In the genomic region with DNA sequence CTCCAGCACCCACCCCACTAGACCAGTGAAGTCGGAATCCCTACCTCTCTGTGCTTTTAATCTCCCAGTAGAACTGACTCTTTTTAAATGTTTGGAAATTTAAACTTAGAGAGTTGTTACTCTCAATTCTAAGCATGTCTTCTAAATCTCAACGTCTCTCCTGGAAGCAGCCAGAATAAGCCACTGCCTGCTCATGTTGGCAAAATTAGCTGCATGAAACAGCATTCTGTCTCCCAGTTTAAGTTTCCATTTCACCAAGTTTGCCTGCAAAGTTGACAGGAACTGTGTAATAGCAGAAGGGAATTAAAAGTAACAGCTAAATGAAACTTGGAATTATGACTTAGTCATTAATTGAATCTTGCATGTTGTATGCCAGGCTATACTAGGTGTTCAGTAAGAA, we compare ENCODE assay signal across 33 mouse cellular contexts. TPM values are rescaled to one million over a fixed set of nuclear protein-coding genes. Genes with fewer than 3 reads are reported as not detected.
"Had no signal": no experiment of that assay in that cellular context is flagged by ENCODE, and none has a peak within 500 bp of the region (broad histone marks: within the 10 kb centered on the region; RNA-seq: fewer than 3 reads in every experiment).

No protein-coding gene starts in this region.

- H3K9me3 ChIP-seq: heart, embryonic 10.5 days; heart, embryonic 12.5 days; heart, embryonic 13.5 days; heart, embryonic 15.5 days; hindbrain, embryonic 10.5 days; hindbrain, embryonic 12.5 days; hindbrain, embryonic 13.5 days; hindbrain, embryonic 15.5 days; intestine, embryonic 15.5 days; kidney, embryonic 15.5 days had no signal

- H3K4me3 ChIP-seq: heart, embryonic 10.5 days; heart, embryonic 12.5 days; heart, embryonic 13.5 days; heart, embryonic 15.5 days; hindbrain, embryonic 10.5 days; hindbrain, embryonic 12.5 days; hindbrain, embryonic 13.5 days; hindbrain, embryonic 15.5 days; intestine, embryonic 15.5 days; kidney, embryonic 15.5 days; left cerebral cortex, adult 2 months had no signal

- H3K27ac ChIP-seq: heart, embryonic 10.5 days; heart, embryonic 13.5 days; heart, embryonic 15.5 days; hindbrain, embryonic 10.5 days; hindbrain, embryonic 12.5 days; hindbrain, embryonic 13.5 days; hindbrain, embryonic 14.5 days; hindbrain, embryonic 15.5 days; hindbrain, postnatal 0 days; intestine, embryonic 15.5 days; kidney, embryonic 15.5 days; kidney, postnatal 0 days; left cerebral cortex, adult 2 months had no signal

- H3K9ac ChIP-seq: heart, embryonic 12.5 days; heart, embryonic 13.5 days; heart, embryonic 15.5 days; hindbrain, embryonic 12.5 days; hindbrain, embryonic 13.5 days; hindbrain, embryonic 14.5 days; hindbrain, embryonic 15.5 days; intestine, embryonic 15.5 days; kidney, embryonic 15.5 days had no signal

- ATAC-seq: inflammation-experienced regulatory T-cells, adult 6 months; intestine, embryonic 15.5 days; intestine, embryonic 16.5 days; intestine, postnatal 0 days had no signal

- H3K4me1 ChIP-seq: heart, embryonic 12.5 days had no signal

- H3K4me2 ChIP-seq: heart, embryonic 11.5 days; heart, embryonic 12.5 days; heart, embryonic 13.5 days; heart, embryonic 15.5 days; hindbrain, embryonic 12.5 days; hindbrain, embryonic 13.5 days; hindbrain, embryonic 14.5 days; hindbrain, embryonic 15.5 days; intestine, embryonic 15.5 days; kidney, embryonic 15.5 days had no signal

- H3K36me3 ChIP-seq: heart, embryonic 10.5 days; heart, embryonic 12.5 days; heart, embryonic 13.5 days; heart, embryonic 15.5 days; hindbrain, embryonic 10.5 days; hindbrain, embryonic 12.5 days; hindbrain, embryonic 13.5 days; hindbrain, embryonic 15.5 days; intestine, embryonic 15.5 days; kidney, embryonic 15.5 days had no signal

- DNase-seq: heart, postnatal 10 days; heart, postnatal 14 days; heart, postnatal 36 days; heart, postnatal 4 days; kidney, adult 11 months; kidney, adult 18-20 months; kidney, adult 2 months; kidney, adult 8-10 months; kidney, adult 9 months; kidney, postnatal 10 days; kidney, postnatal 14 days; kidney, postnatal 25 days; kidney, postnatal 36 days; kidney, postnatal 4 days had no signal

- H3K27me3 ChIP-seq: hindbrain, embryonic 12.5 days; intestine, embryonic 15.5 days had no signal

RNA-seq across cellular contexts. Expression of a gene that starts 1.1 kb away (rescaled TPM):
- total RNA-seq: hematopoietic stem cell, adult 5-6 weeks had no signal
- polyA plus RNA-seq: heart, embryonic 10.5 days; inflammation-experienced regulatory T-cells, adult 6 months had no signal
